Mouse (Mus musculus) liver, embryonic 14.5 days (tissue): ENCODE measurements at regions not wholly inside any gene's neighbourhood (a gene's known extent, or its start where the extent isn't known, plus 50 kb on each side); places are given as distances from the start of the nearest gene placed in this dataset.
A peak's percentile ranks its signal among the peaks of the same experiment; 100 is the strongest.

Experiments used
- ATAC-seq: fragments of 200-750 bp; cut with Nextera tagmentation; 2 replicates; pipeline ENCODE4 v1.8.0; 2017; ENCODE audit warnings: moderate number of reproducible peaks, mild to moderate bottlenecking, moderate library complexity; ENCODE audit not compliant: insufficient read depth
- DNase-seq, 3 experiments: peaks; one replicate each; pipeline ENCODE4 v3.0.0-alpha.2; 2012 to 2013; ENCODE audit warnings: low read depth in 3 of 3, low spot score in 3 of 3
- H3K27ac ChIP-seq: fragments of 300-500 bp; sonication (generic); 2 replicates; pipeline ENCODE4 v1.5.1; 2014; ENCODE audit warnings: moderate library complexity, mild to moderate bottlenecking, control low read depth, inconsistent platforms
- H3K27me3 ChIP-seq: fragments of 300-500 bp; sonication (generic); 2 replicates; pipeline ENCODE4 v1.6.1; 2014; ENCODE audit warnings: mild to moderate bottlenecking, low read length, moderate library complexity; ENCODE audit not compliant: control insufficient read depth, insufficient read depth
- H3K36me3 ChIP-seq: fragments of 300-500 bp; sonication (generic); replicated peaks from 2 replicates; pipeline ENCODE4 v1.6.1; 2014; ENCODE audit warnings: low read depth; ENCODE audit not compliant: control insufficient read depth, insufficient read depth
- H3K4me1 ChIP-seq, 2 experiments: fragments of 200-500 bp in 1 of 2; fragments of 300-500 bp in 1 of 2; sonication (generic) in 1 of 2; replicated peaks; 2 replicates each; pipeline ENCODE4 v1.6.1; 2012 to 2014; ENCODE audit warnings: antibody characterized with exemption in 1 of 2, inconsistent platforms in 1 of 2, low read length in 1 of 2; ENCODE audit not compliant: control insufficient read depth in 2 of 2, insufficient read depth in 2 of 2
- H3K4me2 ChIP-seq: fragments of 300-500 bp; sonication (generic); 2 replicates; pipeline ENCODE4 v1.6.1; 2014; ENCODE audit warnings: low read depth, mild to moderate bottlenecking, control low read depth, moderate library complexity
- H3K4me3 ChIP-seq, 2 experiments: fragments of 200-500 bp in 1 of 2; fragments of 300-500 bp in 1 of 2; sonication (generic) in 1 of 2; 2 replicates each; pipeline ENCODE4 v1.5.1; 2012 to 2014; ENCODE audit warnings: low read depth in 2 of 2, low read length in 2 of 2, mild to moderate bottlenecking in 2 of 2, control low read depth in 1 of 2, inconsistent platforms in 1 of 2, moderate library complexity in 1 of 2; ENCODE audit not compliant: insufficient read depth in 1 of 2
- H3K9ac ChIP-seq: fragments of 300-500 bp; sonication (generic); replicated peaks from 2 replicates; pipeline ENCODE4 v1.6.1; 2014; ENCODE audit warnings: mild to moderate bottlenecking, control low read depth, moderate library complexity
- H3K9me3 ChIP-seq: fragments of 300-500 bp; sonication (generic); 2 replicates; pipeline ENCODE4 v1.6.1; 2016; ENCODE audit warnings: low read length, mixed read lengths; ENCODE audit not compliant: control insufficient read depth
- CTCF ChIP-seq: IDR thresholded peaks from 2 replicates; pipeline ENCODE4 v1.5.1; 2016; ENCODE audit warnings: antibody characterized with exemption, low read depth, control low read depth
- EP300 ChIP-seq: IDR thresholded peaks from 2 replicates; pipeline ENCODE4 v1.6.1; 2016; ENCODE audit warnings: antibody characterized with exemption, low read depth
- WGBS: fragments of 180-500 bp; shearing (Covaris S2); extraction: QIAGEN DNeasy Blood & Tissue Kit; methylation state at CpG from one replicate; pipeline ENCODE4 v1.1.7; 2014; ENCODE audit not compliant: insufficient replicate concordance; 5-methylcytosine and 5-hydroxymethylcytosine counted together

DNA sequence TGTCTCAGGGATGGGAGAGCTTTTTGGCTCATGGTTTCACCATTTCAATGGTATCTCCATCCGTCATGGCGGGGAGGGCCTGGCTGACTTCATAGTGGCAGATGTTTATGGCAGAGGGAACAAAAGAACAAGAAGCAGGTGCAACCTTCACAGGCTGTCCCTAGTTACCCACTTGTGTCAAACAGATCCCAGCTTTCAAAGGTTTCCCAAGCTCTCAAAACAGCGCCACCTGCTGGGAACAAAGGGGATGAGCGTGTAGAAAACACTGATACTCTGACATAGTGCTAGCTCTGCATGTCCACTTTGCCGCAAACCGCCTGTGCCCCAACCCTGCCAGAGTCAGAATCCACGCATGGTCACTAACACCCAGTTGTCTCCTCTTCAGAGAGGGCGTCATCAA lies 69.5 kb downstream of the Cryba4 start:
- Histone ChIP-seq H3K27me3 (no peaks in the 10 kb centered on the region; the same call in 1 of the 2 replicates), H3K4me3 (no peak overlapping the region), H3K27ac (no peak overlapping the region), H3K4me1 (no peaks in the 10 kb centered on the region), H3K36me3 (no peaks in the 10 kb centered on the region), H3K9me3 (no peaks in the 10 kb centered on the region), H3K9ac (no peak overlapping the region), H3K4me2 (no peak overlapping the region)
- no peak for TF ChIP-seq EP300
- TF ChIP-seq CTCF: peak; percentile 79
- 31% methylated on average over 8 of the region's 8 CpGs for WGBS
- ATAC-seq (no peak), DNase-seq (no peak)

DNA sequence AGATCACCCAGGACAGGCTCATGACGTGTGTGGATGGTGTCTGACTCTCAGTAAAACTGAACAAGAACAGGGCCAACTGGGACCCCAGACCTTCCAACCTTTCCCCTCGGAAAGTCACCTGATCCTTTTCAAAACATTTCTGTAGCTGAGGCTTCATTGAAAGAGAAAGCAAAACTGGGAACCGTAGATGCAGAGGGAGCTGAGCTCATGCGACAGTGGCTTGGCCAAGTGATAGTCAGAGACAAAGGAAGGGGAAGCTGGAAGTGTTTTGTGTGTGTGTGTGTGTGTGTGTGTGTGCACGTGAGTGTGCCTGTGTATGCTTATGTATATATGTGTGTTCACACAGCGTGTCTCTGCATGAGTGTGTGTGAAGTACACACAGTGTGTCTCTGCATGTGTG lies 56.7 kb downstream of the Cryba4 start:
- no peak for DNase-seq

More for the DNA sequence above, 56.7 kb downstream of the Cryba4 start:
- Histone ChIP-seq H3K4me1 (no peaks in the 10 kb centered on the region), H3K36me3 (no peaks in the 10 kb centered on the region), H3K4me3 (no peak overlapping the region), H3K9me3 (no peaks in the 10 kb centered on the region), H3K9ac (no peak overlapping the region), H3K4me2 (no peak overlapping the region), H3K27me3 (no peaks in the 10 kb centered on the region), H3K27ac (no peak overlapping the region)
- 45% methylated on average over 6 of the region's 6 CpGs for WGBS
- TF ChIP-seq CTCF (no peak), EP300 (no peak)
- no peak for ATAC-seq
